Mouse (Mus musculus): Measurements from ENCODE around the gene Ccr7. TPM values are rescaled to one million over a fixed set of nuclear protein-coding genes. Genes with fewer than 3 reads are reported as not detected.

Ccr7 gene
- not detected for total RNA-seq (2022)

- no peak for DNase-seq (ENCODE audit: low spot score in 2 of 2)
Observed at GRCm38 (mm10) chr11:99154987-99155641, at the start of gene Ccr7. Gene Ccr7 (minus strand): TSS chr11:99155077.

GRCm38 (mm10) chr11:99189154-99189582, 34.3 kb upstream of the Ccr7 start:
- no peak for DNase-seq (ENCODE audit: low spot score in 2 of 2)

GRCm38 (mm10) chr11:99187348-99187747, 32.5 kb upstream of the Ccr7 start:
- no peak for DNase-seq (ENCODE audit: low spot score in 2 of 2)

- no peak for DNase-seq (ENCODE audit: low spot score in 2 of 2)
Observed at GRCm38 (mm10) chr11:99186836-99187235, 32.0 kb upstream of the Ccr7 start.

GRCm38 (mm10) chr11:99182575-99182974, 27.7 kb upstream of the Ccr7 start:
- no peak for DNase-seq (ENCODE audit: low spot score in 2 of 2)

GRCm38 (mm10) chr11:99180071-99180470, 25.2 kb upstream of the Ccr7 start:
- DNase-seq (ENCODE audit: low spot score in 2 of 2) = no peak

- no peak for DNase-seq (ENCODE audit: low spot score in 2 of 2)
Observed at GRCm38 (mm10) chr11:99177925-99178198, 23.0 kb upstream of the Ccr7 start.

- DNase-seq (ENCODE audit: low spot score in 2 of 2) = no peak
Observed at GRCm38 (mm10) chr11:99177054-99177924, 22.4 kb upstream of the Ccr7 start.

GRCm38 (mm10) chr11:99172002-99172401, 17.1 kb upstream of the Ccr7 start:
- no peak for DNase-seq (ENCODE audit: low spot score in 2 of 2)

- DNase-seq (ENCODE audit: low spot score in 2 of 2) = no peak
Observed at GRCm38 (mm10) chr11:99171442-99171841, 16.6 kb upstream of the Ccr7 start.

GRCm38 (mm10) chr11:99170547-99171267, 15.8 kb upstream of the Ccr7 start:
- no peak for DNase-seq (ENCODE audit: low spot score in 2 of 2)

GRCm38 (mm10) chr11:99170005-99170404, 15.1 kb upstream of the Ccr7 start:
- DNase-seq (ENCODE audit: low spot score in 2 of 2) = no peak

- DNase-seq (ENCODE audit: low spot score in 2 of 2) = no peak
Observed at GRCm38 (mm10) chr11:99169438-99169837, 14.6 kb upstream of the Ccr7 start.

- no peak for DNase-seq (ENCODE audit: low spot score in 2 of 2)
Observed at GRCm38 (mm10) chr11:99168030-99168474, 13.2 kb upstream of the Ccr7 start.

GRCm38 (mm10) chr11:99167576-99167975, 12.7 kb upstream of the Ccr7 start:
- DNase-seq (ENCODE audit: low spot score in 2 of 2) = no peak

- DNase-seq (ENCODE audit: low spot score in 2 of 2) = no peak
Observed at GRCm38 (mm10) chr11:99166241-99166640, 11.4 kb upstream of the Ccr7 start.

- DNase-seq (ENCODE audit: low spot score in 2 of 2) = no peak
Observed at GRCm38 (mm10) chr11:99165031-99165752, 10.3 kb upstream of the Ccr7 start.

- DNase-seq (ENCODE audit: low spot score in 2 of 2) = no peak
Observed at GRCm38 (mm10) chr11:99162972-99163686, 8.3 kb upstream of the Ccr7 start.

- no peak for DNase-seq (ENCODE audit: low spot score in 2 of 2)
Observed at GRCm38 (mm10) chr11:99161648-99162047, 6.8 kb upstream of the Ccr7 start.

- no peak for DNase-seq (ENCODE audit: low spot score in 2 of 2)
Observed at GRCm38 (mm10) chr11:99160228-99160627, 5.4 kb upstream of the Ccr7 start.

- DNase-seq (ENCODE audit: low spot score in 2 of 2) = no peak
Observed at GRCm38 (mm10) chr11:99155817-99156216, 940 bp upstream of the Ccr7 start.

All from gastrocnemius, adult 8-10 months (tissue).